Mouse (Mus musculus) kidney, postnatal 0 days (tissue): Measurements from ENCODE around the gene Tmem131. TPM values are rescaled to one million over a fixed set of nuclear protein-coding genes. Genes with fewer than 3 reads are reported as not detected.
A peak's percentile ranks its signal among the peaks of the same experiment; 100 is the strongest.

Source experiments
- ATAC-seq: fragments of 200-750 bp; cut with Nextera tagmentation; replicated peaks from 2 replicates; pipeline ENCODE4 v1.8.0; 2017; ENCODE audit warnings: low read depth, moderate number of reproducible peaks, moderate TSS enrichment, moderate library complexity; ENCODE audit not compliant: low FRiP score
- DNase-seq: peaks from one replicate; pipeline ENCODE4 v3.0.0-alpha.2; 2016; ENCODE audit warnings: low spot score
- H3K27ac ChIP-seq: fragments of 300-500 bp; sonication (generic); 2 replicates; pipeline ENCODE4 v1.5.1; 2014; ENCODE audit warnings: mild to moderate bottlenecking
- H3K27me3 ChIP-seq: fragments of 300-500 bp; sonication (generic); 2 replicates; pipeline ENCODE4 v1.6.1; 2014; ENCODE audit warnings: low read length, mixed read lengths; ENCODE audit not compliant: insufficient read depth
- H3K36me3 ChIP-seq: fragments of 300-500 bp; sonication (generic); 2 replicates; pipeline ENCODE4 v1.6.1; 2014; ENCODE audit warnings: low read length, mixed read lengths; ENCODE audit not compliant: insufficient read depth
- H3K4me1 ChIP-seq: fragments of 300-500 bp; sonication (generic); replicated peaks from 2 replicates; pipeline ENCODE4 v1.6.1; 2014; ENCODE audit warnings: antibody characterized with exemption, low read length, mixed read lengths; ENCODE audit not compliant: insufficient read depth
- H3K4me2 ChIP-seq: fragments of 300-500 bp; sonication (generic); 2 replicates; pipeline ENCODE4 v1.6.1; 2014; ENCODE audit warnings: mild to moderate bottlenecking, low read length, moderate library complexity, mixed read lengths
- H3K4me3 ChIP-seq: fragments of 300-500 bp; sonication (generic); replicated peaks from 2 replicates; pipeline ENCODE4 v1.5.1; 2014; ENCODE audit warnings: low read depth, low read length
- H3K9ac ChIP-seq: fragments of 300-500 bp; sonication (generic); 2 replicates; pipeline ENCODE4 v1.6.1; 2014; ENCODE audit warnings: low read depth, low read length
- H3K9me3 ChIP-seq: fragments of 300-500 bp; sonication (generic); replicated peaks from 2 replicates; pipeline ENCODE4 v1.6.1; 2016; ENCODE audit warnings: low read length, inconsistent platforms, mixed read lengths
- CTCF ChIP-seq: IDR thresholded peaks from 2 replicates; pipeline ENCODE4 v1.5.1; 2016; ENCODE audit warnings: antibody characterized with exemption, low read depth, mild to moderate bottlenecking, moderate library complexity
- WGBS: fragments of 180-500 bp; shearing (Covaris S2); extraction: QIAGEN DNeasy Blood & Tissue Kit; methylation state at CpG from one replicate; pipeline ENCODE4 v1.1.7; 2014; 5-methylcytosine and 5-hydroxymethylcytosine counted together
- polyA plus RNA-seq: library from polyadenylated mRNA; unstranded; fragments of >200 nt; fragmentation: Nextera tagmentation; extraction: Ambion mirVana; gene quantifications from 2 replicates; pipeline ENCODE4 v1.2.1, GENCODE M21; 2015

Tmem131 gene
- polyA plus RNA-seq, 1 experiment from 2014 or later, result 9.0 TPM

GRCm38 (mm10) chr1:36939506-36940380 is 3.7 kb downstream of the Tmem131 start:
- peak overlapping the region; percentile 98 for H3K9ac ChIP-seq
- peak overlapping the region; percentile 87 for H3K4me2 ChIP-seq
- H3K4me3 ChIP-seq, result peak overlapping the region; percentile 100
- H3K27me3 ChIP-seq, result no peaks in the 10 kb centered on the region
- H3K27ac ChIP-seq, result peak overlapping the region; percentile 91
- H3K9me3 ChIP-seq, result no peaks in the 10 kb centered on the region
- under 1% methylated on average over 78 of the region's 79 CpGs for WGBS
- peak; percentile 97 for DNase-seq
- TF ChIP-seq CTCF, result no peak
- H3K36me3 ChIP-seq, result no peaks in the 10 kb centered on the region
- ATAC-seq, result peak; percentile 98
- H3K4me1 ChIP-seq, result peaks cover 2% of the 10 kb centered on the region; the same call in 1 of the 2 replicates

GRCm38 (mm10) chr1:36938801-36939286 is 4.6 kb downstream of the Tmem131 start:
- ATAC-seq, result peak; percentile 33
- under 1% methylated on average over 59 of the region's 59 CpGs for WGBS
- H3K9ac ChIP-seq, result peak overlapping the region; percentile 98
- no peak for TF ChIP-seq CTCF
- H3K4me3 ChIP-seq, result peak overlapping the region; percentile 100
- DNase-seq, result no peak
- no peaks in the 10 kb centered on the region for H3K27me3 ChIP-seq
- H3K36me3 ChIP-seq, result no peaks in the 10 kb centered on the region
- peak overlapping the region; percentile 91 for H3K27ac ChIP-seq
- H3K4me1 ChIP-seq, result peaks cover 5% of the 10 kb centered on the region; the same call in 1 of the 2 replicates
- peak overlapping the region; percentile 87 for H3K4me2 ChIP-seq
- no peaks in the 10 kb centered on the region for H3K9me3 ChIP-seq

- DNase-seq (no peak), ATAC-seq (no peak)
- Histone ChIP-seq H3K4me2 (peak overlapping the region; percentile 87), H3K4me3 (peak overlapping the region; percentile 100), H3K9me3 (no peaks in the 10 kb centered on the region), H3K9ac (peak overlapping the region; percentile 98), H3K4me1 (peaks cover 5% of the 10 kb centered on the region; the same call in 1 of the 2 replicates), H3K27me3 (no peaks in the 10 kb centered on the region), H3K27ac (no peak overlapping the region), H3K36me3 (no peaks in the 10 kb centered on the region)
- no peak for TF ChIP-seq CTCF
- WGBS, result under 1% methylated on average over 9 of the region's 9 CpGs
Measured at GRCm38 (mm10) chr1:36938348-36938747, 5.1 kb downstream of the Tmem131 start.

- ATAC-seq (no peak), DNase-seq (no peak)
- TF ChIP-seq CTCF, result 0 out of 2 replicates have a peak, but pooled peaks have one; percentile 5
- no peaks in the 10 kb centered on the region for H3K27me3 ChIP-seq
- no peak overlapping the region for H3K27ac ChIP-seq
- peak overlapping the region; percentile 100; the same call in 1 of the 2 replicates for H3K4me3 ChIP-seq
- 50% methylated on average over 3 of the region's 3 CpGs for WGBS
- no peaks in the 10 kb centered on the region for H3K9me3 ChIP-seq
- peak overlapping the region; percentile 98; the same call in 1 of the 2 replicates for H3K9ac ChIP-seq
- H3K4me1 ChIP-seq, result peaks cover 5% of the 10 kb centered on the region; the same call in 1 of the 2 replicates
- no peaks in the 10 kb centered on the region for H3K36me3 ChIP-seq
- peak overlapping the region; percentile 87 for H3K4me2 ChIP-seq
Measured at GRCm38 (mm10) chr1:36937648-36938047, 5.8 kb downstream of the Tmem131 start.

- Histone ChIP-seq H3K27ac (no peak overlapping the region), H3K27me3 (no peaks in the 10 kb centered on the region), H3K9me3 (no peaks in the 10 kb centered on the region), H3K4me2 (peak overlapping the region; percentile 87; the same call in 1 of the 2 replicates), H3K9ac (no peak overlapping the region), H3K4me1 (peaks cover 5% of the 10 kb centered on the region; the same call in 1 of the 2 replicates), H3K4me3 (no peak overlapping the region), H3K36me3 (no peaks in the 10 kb centered on the region)
- no peak for DNase-seq
- TF ChIP-seq CTCF, result no peak
- 55% methylated on average over 2 of the region's 2 CpGs for WGBS
- ATAC-seq, result no peak
Measured at GRCm38 (mm10) chr1:36937015-36937414, 6.5 kb downstream of the Tmem131 start.

- Histone ChIP-seq H3K4me3 (no peak overlapping the region), H3K9ac (no peak overlapping the region), H3K4me2 (no peak overlapping the region), H3K9me3 (no peaks in the 10 kb centered on the region), H3K27ac (no peak overlapping the region), H3K36me3 (no peaks in the 10 kb centered on the region), H3K27me3 (no peaks in the 10 kb centered on the region), H3K4me1 (peaks cover 5% of the 10 kb centered on the region; the same call in 1 of the 2 replicates)
- WGBS, result 89% methylated on average over 7 of the region's 7 CpGs
- no peak for ATAC-seq
- no peak for DNase-seq
- no peak for TF ChIP-seq CTCF
Measured at GRCm38 (mm10) chr1:36936567-36936966, 6.9 kb downstream of the Tmem131 start.
